Mouse (Mus musculus): ENCODE data around the gene Was. TPM values are rescaled to one million over a fixed set of nuclear protein-coding genes. Genes with fewer than 3 reads are reported as not detected.
"Not testable (repeated sequence)": the region's sequence is repeated elsewhere in the genome, so short reads cannot be mapped to it uniquely, and the experiment has no call there.

Was gene
- total RNA-seq (2022): 1 to 10 TPM; 1.8 to 3.7 (median 3.2) TPM

DNA sequence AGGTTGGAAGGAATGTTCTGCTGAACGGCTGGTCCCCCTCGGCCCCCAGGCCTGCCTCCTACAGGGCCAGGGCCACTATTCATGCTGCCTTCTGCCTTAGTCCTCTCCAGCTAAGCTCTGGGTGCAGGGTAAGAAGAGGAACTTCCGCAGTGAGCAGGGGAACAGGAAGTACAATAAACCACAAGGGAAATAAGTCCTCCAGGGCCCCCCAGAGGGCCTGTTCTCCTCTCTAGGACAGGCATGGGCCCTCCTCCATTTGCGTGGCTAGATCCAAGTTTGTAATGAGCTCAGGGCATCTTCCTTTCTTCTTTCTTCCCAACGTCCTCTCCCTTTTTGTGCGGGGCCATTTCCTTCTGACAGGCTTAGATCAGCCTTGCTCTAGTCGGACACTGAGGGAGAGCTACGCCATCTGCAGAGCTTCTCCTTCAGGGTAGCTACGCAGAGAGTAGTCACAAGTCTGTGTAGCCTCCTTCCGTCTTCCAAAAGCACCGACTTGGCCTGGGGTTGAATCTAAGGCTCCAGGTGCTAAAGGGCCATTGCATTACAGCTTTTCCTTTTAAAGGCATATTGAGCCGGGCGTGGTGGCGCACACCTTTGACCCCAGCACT is at the start of gene Was:
TSS of gene Was (minus strand) at position 153 of the 608 bp plus-strand sequence.
- DNase-seq: no peak

DNA sequence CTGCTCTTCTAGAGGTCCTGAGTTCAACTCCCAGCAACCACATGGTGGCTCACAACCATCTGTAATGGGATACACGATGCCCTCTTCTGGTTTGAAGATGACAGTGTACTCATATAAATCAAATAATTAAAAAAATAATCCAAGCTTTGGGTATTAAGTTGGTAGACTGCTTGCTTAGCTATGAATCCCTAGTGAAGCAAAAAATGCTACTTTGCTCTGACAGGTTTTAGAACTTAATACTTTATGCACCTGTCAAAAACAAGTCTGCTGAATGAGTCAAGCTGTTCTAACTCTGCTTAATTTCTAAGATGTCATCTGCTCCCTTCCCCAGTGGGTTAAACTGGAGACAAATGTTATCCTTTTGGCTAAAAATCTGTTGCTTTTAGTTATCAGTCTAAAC is 49.2 kb upstream of the Was start:
- DNase-seq: no peak

DNA sequence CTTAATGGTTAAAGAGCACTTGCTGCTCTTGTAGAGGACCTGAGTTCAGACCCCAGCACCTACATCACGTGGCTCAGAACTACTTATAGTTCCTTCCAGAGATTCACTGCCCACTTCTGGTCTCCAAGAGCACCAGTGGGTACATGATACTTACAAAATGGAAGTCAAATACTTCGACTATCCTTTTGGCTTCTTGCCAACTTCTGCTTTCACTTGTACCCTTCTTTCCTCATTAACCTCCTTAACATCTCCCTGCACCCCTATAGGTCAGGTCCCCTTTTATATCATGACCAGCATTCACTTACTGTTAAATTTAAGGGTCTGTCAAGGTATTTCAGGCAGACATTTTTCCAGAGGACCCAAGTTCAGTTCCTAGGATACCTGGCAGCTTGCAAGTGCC is 45.6 kb upstream of the Was start:
- no peak for DNase-seq

DNA sequence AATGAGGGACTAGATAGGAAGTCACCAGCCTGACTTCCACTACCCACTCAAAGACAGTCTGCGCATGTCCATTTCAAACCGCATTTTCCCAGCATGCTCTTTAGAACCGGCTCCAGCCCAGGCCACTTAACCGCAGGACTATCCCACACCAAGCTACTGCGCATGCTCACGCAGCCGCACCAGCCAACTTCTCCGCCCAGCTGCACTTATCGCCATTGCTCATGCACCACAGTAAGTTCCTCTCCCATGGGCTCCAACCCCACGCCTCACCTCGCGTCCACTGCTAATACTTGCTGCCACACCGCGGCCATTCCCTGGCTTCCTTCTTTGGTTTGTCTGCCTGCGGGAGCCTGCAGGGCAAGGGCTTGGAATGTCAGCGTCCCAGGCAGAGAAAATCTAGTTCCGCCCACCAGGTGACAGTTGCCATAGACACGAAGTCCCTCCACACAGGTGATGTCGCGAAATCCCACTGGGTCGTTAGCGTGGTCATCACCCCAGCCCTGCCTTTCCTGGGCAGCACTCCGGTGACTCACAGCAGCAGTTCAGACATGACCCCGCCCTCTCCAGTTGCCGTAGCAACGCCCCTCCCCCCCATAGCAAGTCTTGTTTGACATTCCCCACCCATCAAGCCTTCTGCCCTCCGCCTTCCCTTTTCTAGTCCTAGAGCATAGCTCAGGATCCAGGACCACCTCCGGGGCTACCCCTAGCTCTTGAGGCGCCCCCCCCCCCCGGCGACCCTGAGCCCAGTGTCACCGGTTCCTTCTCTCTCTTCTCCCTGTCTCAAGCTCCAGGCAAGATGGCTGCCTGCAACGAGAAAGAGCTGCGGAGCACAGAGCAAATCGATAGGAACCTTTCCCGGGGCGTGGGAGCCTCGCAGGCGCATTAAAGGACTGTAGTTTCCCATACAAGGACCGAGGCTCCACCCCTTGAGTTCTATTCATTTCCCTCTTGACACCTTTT is 42.0 kb upstream of the Was start, which contains the start of gene Wdr13:
TSS of gene Wdr13 (minus strand) at position 876 of the 960 bp plus-strand sequence.
- DNase-seq: peak; percentile 90

GRCm38 (mm10) chrX:8131393-8131792 is 41.1 kb upstream of the Was start:
- no peak for DNase-seq

DNA sequence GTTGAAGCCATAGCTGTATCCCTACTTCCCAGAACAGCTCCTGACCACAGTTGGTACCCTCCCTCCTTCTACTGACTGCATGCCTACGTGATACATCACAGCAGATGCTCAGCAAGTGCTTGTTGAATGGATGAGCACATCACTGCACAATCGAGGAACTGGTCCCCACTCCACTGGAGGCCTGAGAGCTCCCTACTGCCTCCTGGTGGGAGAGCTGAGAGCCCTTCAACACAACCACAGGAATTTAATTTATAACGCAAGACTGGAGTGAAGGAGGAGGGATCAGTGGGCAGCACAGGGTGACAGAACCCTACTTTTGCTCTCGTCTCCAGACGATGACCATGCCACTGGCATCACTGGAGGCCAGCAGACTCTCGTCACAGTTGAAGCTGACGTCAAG is 34.9 kb upstream of the Was start:
- no peak for DNase-seq

DNA sequence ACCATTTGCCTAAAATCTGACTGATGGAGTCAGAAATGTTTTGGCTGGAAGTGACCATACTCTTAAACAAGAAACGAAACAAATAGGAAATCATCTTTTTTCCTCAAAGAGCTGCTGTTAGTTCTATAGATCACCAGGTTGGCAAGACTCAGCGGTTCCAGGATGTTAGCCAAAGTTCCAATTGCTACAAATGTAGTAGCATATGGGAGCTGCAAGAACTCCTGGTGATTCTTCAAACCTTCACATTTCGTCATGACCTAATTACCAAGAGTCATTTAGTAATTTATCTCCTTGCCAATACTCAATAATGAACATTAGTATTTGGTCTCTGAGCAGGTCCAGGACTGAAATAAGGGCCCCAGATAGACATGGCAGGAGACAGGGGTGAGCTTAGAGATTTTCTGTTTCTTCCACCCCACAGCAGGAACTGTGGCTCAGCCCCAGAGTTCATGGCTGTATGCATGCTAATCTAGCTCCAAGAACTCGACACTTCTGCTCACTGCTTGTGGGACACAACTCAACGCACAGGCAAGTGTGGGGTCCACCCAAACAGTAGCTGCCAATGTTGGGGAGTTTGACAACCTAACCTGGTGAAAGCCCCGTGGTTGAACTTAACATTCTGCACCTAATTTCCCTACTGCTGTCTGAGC is 33.6 kb upstream of the Was start:
- DNase-seq: no peak

DNA sequence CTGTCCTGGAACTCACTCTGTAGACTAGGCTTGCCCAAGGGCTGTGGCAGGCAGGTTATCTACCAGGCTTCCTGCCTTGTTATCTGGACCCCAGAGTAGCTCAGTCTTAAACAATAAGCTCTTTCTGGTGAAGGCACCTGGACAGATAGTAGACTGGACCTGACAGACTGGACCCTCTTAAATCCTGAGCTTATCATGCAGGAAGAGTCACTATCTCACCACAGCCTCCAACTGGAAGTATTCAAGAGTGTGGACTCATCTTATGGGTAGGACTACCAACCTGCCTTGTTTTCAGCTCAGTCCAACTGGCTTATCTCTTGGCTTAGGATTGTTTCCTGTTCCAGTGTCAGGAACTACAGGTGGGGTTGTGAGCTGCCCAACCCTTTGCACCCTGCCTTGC is 27.0 kb upstream of the Was start:
- DNase-seq: no peak

DNA sequence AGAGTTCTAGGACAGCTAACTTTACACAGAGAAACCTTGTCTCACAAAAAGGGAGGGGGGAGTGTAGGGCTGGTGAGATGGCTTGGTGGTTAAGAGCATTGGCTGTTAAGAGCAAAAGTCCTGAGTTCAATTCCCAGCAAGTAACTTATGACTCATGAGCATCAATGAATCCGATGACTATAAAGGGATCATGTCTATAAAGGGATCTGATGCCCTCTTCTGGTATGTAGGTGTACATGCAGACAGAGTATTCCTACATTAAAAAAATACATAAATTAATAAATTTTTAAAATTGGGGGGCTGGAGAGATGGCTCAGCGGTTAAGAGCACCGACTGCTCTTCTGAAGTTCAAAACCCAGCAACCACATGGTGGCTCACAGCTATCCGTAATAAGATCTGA is 25.0 kb upstream of the Was start:
- no peak for DNase-seq

- DNase-seq: no peak
Observed at GRCm38 (mm10) chrX:8105019-8105418, 14.7 kb upstream of the Was start.

GRCm38 (mm10) chrX:8102213-8102668 is 11.9 kb upstream of the Was start:
- DNase-seq: no peak

DNA sequence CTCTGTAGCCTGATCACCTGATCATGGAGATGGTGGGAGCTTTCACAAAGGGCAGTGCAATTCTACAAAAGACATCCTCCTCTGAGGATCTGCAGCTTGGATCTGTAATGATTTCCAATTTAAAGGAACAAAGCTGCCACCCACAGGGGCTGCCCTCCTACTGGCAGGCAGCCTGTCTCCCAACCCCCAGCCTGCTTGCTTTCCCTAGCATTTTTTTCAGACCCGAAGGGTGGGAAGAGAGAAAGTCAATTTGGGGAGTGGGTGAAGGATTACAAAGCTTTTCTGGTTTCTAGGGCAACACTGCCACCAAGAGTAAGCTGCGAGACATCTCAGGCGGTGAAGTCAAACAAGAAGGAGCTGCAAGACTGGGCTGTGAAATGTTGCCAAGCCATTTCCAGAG is 10.7 kb upstream of the Was start:
- no peak for DNase-seq

DNA sequence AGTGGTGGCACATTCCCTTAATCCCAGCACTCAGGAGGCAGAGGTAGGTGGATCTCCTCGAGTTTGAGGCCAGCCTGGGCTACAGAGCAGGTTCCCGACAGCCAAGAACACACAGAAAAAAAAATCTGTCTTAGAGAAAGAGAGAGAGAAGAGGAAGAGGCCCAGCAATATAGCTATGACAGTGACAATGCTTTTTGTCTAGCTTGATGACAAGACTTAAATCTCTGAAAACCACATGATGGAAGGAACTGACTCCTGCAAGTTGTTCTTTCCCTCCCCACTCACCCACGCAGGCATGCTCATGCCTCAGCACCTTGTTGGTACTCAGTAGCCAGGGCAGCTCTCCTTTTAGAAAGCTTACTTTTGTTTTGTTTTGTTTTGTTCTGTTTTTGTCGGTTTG is 9.1 kb upstream of the Was start:
- DNase-seq: no peak

DNA sequence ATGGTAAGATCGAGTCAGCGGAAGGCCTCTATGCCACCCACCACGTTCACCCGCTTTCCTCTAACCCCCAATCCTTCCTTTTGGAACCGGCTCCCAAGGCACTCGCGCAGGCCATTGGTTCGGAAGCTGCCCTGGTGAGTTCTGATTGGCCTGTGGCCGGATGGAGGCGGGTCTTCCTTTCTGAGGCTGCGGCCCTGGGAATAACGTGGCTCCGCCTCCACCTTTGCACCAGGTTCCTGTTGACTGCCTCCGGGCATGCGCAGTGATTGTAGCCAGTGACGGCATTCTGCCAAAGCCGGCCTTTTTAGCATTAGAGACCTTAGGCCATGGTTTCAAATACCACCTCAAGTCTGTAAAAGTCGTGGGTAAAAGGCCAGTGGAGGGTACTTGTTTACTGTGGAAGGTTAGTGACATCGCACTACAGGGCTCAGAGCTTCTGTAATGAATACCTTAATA is 6.5 kb upstream of the Was start:
- peak; percentile 95 for DNase-seq

- peak; percentile 86 for DNase-seq
Observed at GRCm38 (mm10) chrX:8096068-8096786, 5.9 kb upstream of the Was start.

GRCm38 (mm10) chrX:8095546-8095945 is 5.2 kb upstream of the Was start:
- DNase-seq: no peak

GRCm38 (mm10) chrX:8090954-8091347 is 653 bp upstream of the Was start:
- not testable (repeated sequence) for DNase-seq

DNA sequence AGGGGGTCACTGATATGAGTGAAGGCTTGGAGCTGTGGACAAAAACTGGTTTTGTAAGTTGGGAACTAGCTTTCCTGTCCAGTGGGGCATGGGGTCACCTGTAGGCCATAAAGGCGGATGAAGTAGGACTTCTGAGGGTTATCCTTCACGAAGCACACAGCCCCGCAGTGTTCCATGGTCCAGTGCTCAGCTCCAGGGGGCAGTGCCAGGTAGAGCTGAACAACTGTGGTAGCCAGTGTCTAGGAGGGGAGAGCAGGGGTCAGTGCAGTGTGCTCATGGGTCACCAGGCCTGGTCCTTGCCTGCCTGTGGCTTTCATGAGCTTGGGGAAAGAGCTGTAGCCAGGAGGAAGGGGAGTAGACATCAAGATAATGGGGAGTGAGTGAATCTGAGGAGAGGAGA is 552 bp downstream of the Was start:
- DNase-seq: no peak

DNA sequence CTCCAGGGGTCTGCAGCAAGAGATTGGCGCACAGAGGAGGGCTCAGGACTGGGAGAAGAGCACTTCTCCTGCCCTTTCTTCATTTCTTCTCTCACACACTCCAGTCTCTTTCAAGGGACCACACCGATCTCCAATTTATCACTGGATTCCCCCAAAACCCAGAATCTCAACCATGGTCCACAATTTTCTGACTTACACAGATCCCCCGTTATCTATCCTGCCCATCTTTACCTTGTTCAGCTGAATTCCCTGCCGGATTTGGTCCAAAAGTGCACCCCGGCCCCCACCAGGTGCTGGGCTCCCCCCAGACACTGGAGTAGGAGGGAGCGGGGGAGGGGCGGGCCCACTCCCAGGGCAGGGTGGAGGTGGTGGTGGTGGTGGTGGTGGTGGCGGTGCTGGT is 4.7 kb downstream of the Was start:
- DNase-seq: no peak

DNA sequence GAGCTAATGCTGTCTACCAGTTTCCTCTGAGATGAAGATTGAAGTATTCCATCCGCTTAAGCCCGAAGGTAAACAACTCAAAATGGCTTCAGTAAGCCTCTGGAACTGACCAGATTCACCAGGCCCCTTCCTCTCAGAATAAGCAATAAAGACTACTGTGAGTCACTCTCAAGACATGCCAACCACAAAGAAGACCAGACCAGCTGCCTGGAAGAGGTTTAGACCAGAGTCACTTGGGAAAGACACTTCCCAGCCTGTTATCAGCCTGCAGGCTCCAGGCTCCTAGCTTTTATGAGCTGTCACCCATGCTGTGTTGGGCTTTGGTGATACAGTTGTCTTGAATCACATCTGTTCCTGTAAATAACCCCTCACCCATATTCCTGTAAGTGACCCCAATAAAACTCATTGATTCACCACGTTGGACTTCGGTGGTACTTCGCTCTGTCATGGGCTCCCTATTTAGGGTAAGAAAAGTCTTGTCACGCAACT is 5.5 kb downstream of the Was start:
- no peak for DNase-seq

DNA sequence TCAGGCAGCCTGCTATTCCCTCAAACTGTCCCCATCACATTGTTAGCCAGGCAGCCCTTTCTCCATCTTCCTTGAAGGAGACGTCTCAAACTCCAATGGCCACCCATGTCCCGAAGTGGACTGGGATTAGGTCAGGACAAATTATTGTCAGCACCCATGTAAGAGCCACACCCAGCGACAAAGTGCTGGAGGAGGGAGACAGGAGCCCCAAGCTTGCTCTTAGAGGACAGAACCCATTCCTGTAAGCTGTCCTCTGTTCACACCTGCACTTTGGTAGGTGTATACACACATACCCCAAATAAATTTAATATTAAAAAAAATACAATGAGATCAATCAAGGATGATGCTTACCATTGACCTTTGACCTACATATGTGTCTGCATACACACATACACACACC is 15.2 kb downstream of the Was start:
- DNase-seq: no peak

DNA sequence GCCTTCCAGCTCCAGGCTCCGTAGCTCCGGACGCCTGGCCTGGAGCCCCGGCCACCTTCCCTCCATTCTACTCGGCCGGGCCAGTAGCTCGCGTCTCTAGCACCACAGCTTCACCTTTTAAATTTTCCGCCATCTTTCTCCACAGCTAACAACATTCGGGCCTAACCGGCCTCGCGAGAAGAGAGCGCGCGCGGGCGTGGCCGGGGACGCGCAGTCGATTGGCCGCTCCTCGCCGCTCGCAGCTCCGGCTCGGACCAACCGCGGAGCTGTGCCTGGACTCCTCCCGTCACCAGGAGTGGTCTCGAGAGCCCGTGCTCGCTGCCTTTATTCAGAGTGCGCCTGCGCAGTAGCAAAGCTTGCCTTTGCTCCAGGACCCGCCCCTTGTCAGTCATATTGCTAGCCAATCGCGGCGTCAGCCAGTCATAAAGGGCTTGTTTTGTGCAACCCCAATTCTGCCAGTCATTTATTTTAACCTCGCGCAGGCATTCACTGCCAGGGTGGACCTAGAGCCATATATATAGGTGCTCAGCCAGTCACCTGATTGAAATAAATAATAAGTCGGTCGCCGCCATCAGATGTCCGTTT is 15.8 kb downstream of the Was start, which contains the start of gene Suv39h1:
TSS of gene Suv39h1 (minus strand) at position 331 of the 585 bp plus-strand sequence.
- DNase-seq: peak; percentile 95

All from adrenal gland, adult 8-10 months (tissue).